Mouse (Mus musculus) C2C12 (cell line): ENCODE results near the gene Irs3.

Experiments used
- CTCF ChIP-seq: IDR thresholded peaks from one replicate; pipeline ENCODE4 v1.5.1; 2011; ENCODE audit not compliant: control insufficient read depth, insufficient read depth, insufficient read length
- MAX ChIP-seq: IDR thresholded peaks from one replicate; pipeline ENCODE4 v1.6.1; 2011; ENCODE audit warnings: mild to moderate bottlenecking, control low read depth
- MYOG ChIP-seq: IDR thresholded peaks from one replicate; pipeline ENCODE4 v1.6.1; 2011; ENCODE audit not compliant: control insufficient read depth, insufficient read length; ENCODE audit errors: extremely low read depth

GRCm38 (mm10) chr5:137608654-137609190, 36.8 kb downstream of the Irs3 start:
- TF ChIP-seq CTCF (no peak), MAX (no peak), MYOG (no peak)
